Mouse (Mus musculus) cerebellum, adult 2 months (tissue): Measurements from ENCODE around the gene Rufy2.

ENCODE experiments used
- CTCF ChIP-seq: fragments of 200-500 bp; IDR thresholded peaks from 2 replicates; pipeline ENCODE4 v1.5.1; 2011; ENCODE audit warnings: low read depth, mild to moderate bottlenecking, control low read depth, low read length, moderate library complexity, borderline replicate concordance; ENCODE audit not compliant: insufficient read depth
- POLR2A ChIP-seq: fragments of 200-500 bp; IDR thresholded peaks from 2 replicates; pipeline ENCODE4 v1.6.1; 2011; ENCODE audit warnings: low read length, control low read depth, borderline replicate concordance; ENCODE audit not compliant: insufficient read depth

DNA sequence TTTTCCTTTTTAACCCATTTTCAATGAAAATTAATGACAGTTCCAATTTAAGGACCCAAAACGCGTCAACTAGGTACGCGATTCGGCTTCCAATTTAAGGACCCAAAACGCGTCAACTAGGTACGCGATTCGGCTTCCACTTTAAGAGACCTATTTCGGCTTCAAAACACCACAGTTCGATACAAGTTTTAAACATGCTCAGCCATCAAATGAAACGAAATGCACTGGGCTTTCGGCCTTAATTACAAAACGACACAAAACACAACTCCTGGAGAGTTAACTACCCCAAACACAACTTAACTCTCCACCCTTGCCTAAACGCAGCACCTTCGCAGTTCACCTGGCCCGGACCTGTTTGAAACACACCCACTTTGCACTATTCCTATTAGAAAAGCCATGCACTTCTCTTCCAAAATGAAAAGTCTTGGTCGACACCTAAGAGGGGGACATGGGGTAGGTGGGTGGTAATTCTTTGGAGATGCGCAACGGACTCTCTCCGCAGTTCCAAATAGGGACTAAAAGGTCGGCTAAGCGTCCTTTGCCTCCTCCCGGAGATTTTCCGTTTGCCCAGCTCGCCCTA, 42.6 kb downstream of the Rufy2 start:
- TF ChIP-seq CTCF (no peak), POLR2A (no peak)
